In genomic region chr11:114114674-114115073, GRCm38 (mm10) we compare ENCODE assay signal across 16 mouse cellular contexts.
"Had no signal": no experiment of that assay in that cellular context is flagged by ENCODE, and none has a peak within 500 bp of the region (broad histone marks: within the 10 kb centered on the region; RNA-seq: fewer than 3 reads in every experiment).

No protein-coding gene starts in this region.

- ATAC-seq: liver, postnatal 0 days; midbrain, embryonic 16.5 days had no signal

- H3K27ac ChIP-seq: kidney, embryonic 15.5 days; limb, embryonic 12.5 days; liver, embryonic 13.5 days; lung, embryonic 15.5 days; macrophage; midbrain, embryonic 12.5 days had no signal

- H3K4me1 ChIP-seq: kidney, embryonic 15.5 days; liver, embryonic 13.5 days; lung, embryonic 15.5 days; megakaryocyte, embryonic 14.5 days had no signal

- H3K27me3 ChIP-seq: kidney, embryonic 15.5 days; liver, embryonic 13.5 days; lung, embryonic 15.5 days; megakaryocyte, embryonic 14.5 days had no signal

- H3K36me3 ChIP-seq: kidney, embryonic 15.5 days; limb, embryonic 12.5 days; liver, embryonic 13.5 days; lung, embryonic 15.5 days; midbrain, embryonic 12.5 days had no signal

- H3K4me2 ChIP-seq: kidney, embryonic 15.5 days; limb, embryonic 12.5 days; liver, embryonic 13.5 days; lung, embryonic 15.5 days; midbrain, embryonic 12.5 days had no signal

- H3K9ac ChIP-seq: kidney, embryonic 15.5 days; limb, embryonic 12.5 days; liver, embryonic 13.5 days; liver, postnatal 0 days; lung, embryonic 15.5 days; midbrain, embryonic 12.5 days had no signal

- H3K4me3 ChIP-seq: kidney, embryonic 15.5 days; limb, embryonic 12.5 days; liver, embryonic 13.5 days; lung, embryonic 15.5 days; megakaryocyte, embryonic 14.5 days; midbrain, embryonic 12.5 days had no signal

- H3K9me3 ChIP-seq: kidney, embryonic 15.5 days; limb, embryonic 12.5 days; liver, embryonic 13.5 days; lung, embryonic 15.5 days; midbrain, embryonic 12.5 days had no signal

- DNase-seq: kidney, postnatal 36 days; layer of hippocampus, adult 9-11 months; liver; liver, embryonic 13.5 days; liver, postnatal 0 days; lung, postnatal 14 days; right cerebral cortex, postnatal 14 days; thymus, adult 2 months; thymus, postnatal 25 days had no signal
